Mouse (Mus musculus): ENCODE data around the gene Arl5b.

The Arl5b gene

DNA sequence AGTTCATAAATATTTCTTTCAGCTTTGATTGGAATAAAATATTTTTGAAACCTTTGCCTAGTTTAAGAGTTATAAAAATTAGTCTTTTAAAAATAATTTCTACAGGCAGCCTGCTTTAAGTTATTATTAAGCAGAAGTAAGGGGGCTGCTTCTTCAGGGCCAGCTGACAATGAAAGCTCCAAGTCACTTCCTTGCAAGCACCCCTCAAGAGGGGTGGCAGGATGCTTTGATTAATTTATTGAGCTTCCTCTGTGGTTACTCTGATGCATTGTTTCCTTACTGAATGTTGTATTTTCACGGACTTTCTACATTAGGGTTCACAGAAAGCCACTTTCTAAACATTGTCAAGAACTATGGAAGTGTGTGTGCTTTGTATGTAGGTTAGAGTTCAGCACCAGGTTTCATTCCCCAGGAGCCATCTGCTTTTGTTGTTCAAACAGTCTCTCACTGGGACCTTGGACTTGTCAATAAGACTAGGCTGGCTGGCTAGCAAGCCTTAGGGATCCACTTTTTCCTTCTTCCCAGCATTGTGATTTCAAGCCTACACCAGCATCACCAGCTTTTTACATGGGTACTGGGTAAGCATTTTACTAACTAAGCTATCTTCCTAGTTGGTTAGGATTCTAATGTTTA, 62.7 kb downstream of the Arl5b start:
- in situ Hi-C loops (cut with MboI, MseI): no loop called here

DNA sequence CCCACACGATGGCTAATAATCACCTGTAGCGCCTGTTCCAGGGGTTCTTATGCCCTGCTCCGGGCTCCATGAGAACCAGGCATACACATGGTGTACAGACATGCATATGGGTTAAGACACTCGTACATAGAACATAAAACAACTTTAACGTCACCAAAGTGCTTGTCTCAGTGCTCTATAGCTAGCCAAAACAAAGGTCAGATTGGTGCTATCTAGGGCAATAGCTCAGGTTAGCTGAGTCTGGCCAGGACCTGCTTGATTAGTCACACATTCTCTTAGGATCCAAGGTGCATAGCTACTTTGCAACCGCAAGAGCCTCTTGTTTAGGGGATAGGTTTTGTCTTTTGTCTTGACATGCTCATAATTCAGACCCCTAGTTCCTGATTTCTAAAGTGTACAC, 63.5 kb downstream of the Arl5b start:
- in situ Hi-C loops (cut with MboI, MseI): no loop called here

DNA sequence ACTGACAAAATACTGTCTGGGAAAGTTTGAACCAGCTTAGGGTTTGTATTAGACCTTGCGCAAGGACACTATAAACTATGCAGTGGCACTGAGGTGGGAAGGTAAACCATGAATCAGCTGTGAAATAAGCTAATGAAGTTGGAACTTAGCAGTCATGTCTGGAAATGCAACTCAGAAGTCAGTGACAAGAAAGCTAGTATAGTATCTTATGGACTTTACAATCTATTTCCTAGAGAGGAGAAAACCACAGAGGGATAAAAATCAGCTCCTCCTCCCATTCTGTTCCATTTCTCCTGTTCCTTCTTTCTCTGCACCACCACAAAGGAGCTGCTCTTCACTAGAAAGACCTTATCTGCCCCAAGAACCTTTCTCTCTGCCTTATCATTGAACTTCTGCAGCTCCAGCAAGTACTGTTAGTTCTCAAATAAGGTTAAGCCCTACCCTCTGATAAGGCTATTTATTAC, 72.1 kb downstream of the Arl5b start:
- in situ Hi-C loops (cut with MboI, MseI): no loop called here

Measured in T-helper 2 cell (primary cell).